Mouse (Mus musculus) MEL (cell line): ENCODE measurements around the gene Poc1b.

Experiments used
- CTCF ChIP-seq, 3 experiments: IDR thresholded peaks in 2 of 3; conservative IDR thresholded peaks in 1 of 3; 2 replicates each; pipeline ENCODE4 v1.5.1; 2011 to 2012; ENCODE audit warnings: low read length in 3 of 3, low read depth in 2 of 3, mild to moderate bottlenecking in 2 of 3, improper control_type of control experiment in 1 of 3, inconsistent platforms in 1 of 3, mixed read lengths in 1 of 3, moderate library complexity in 1 of 3; ENCODE audit not compliant: control insufficient read depth in 1 of 3, insufficient read depth in 1 of 3, poor library complexity in 1 of 3, severe bottlenecking in 1 of 3
- EP300 ChIP-seq, 2 experiments: IDR thresholded peaks; 2 replicates each; pipeline ENCODE4 v1.6.1; 2011; ENCODE audit warnings: improper control_type of control experiment in 2 of 2, low read length in 2 of 2, low read depth in 1 of 2, mild to moderate bottlenecking in 1 of 2
- GATA1 ChIP-seq: IDR thresholded peaks from 2 replicates; pipeline ENCODE4 v1.6.1; 2011; ENCODE audit warnings: low read depth, low read length, improper control_type of control experiment
- MAX ChIP-seq: IDR thresholded peaks from 2 replicates; pipeline ENCODE4 v1.6.1; 2011; ENCODE audit warnings: low read length, improper control_type of control experiment
- NELFE ChIP-seq: IDR thresholded peaks from 2 replicates; pipeline ENCODE4 v1.6.1; 2011; ENCODE audit warnings: low read depth, low read length, improper control_type of control experiment
- POLR2A ChIP-seq, 2 experiments: IDR thresholded peaks; 2 replicates each; pipeline ENCODE4 v1.6.1; 2011 to 2012; ENCODE audit warnings: low read length in 2 of 2, mild to moderate bottlenecking in 2 of 2, control low read depth in 1 of 2, improper control_type of control experiment in 1 of 2, low read depth in 1 of 2, moderate library complexity in 1 of 2; ENCODE audit not compliant: control insufficient read depth in 1 of 2, insufficient read depth in 1 of 2, poor library complexity in 1 of 2
- POLR2AphosphoS2 ChIP-seq: IDR thresholded peaks from 2 replicates; pipeline ENCODE4 v1.6.1; 2011; ENCODE audit warnings: low read length, improper control_type of control experiment
- TCF12 ChIP-seq: IDR thresholded peaks from 2 replicates; pipeline ENCODE4 v1.6.1; 2014; ENCODE audit warnings: low read depth, mild to moderate bottlenecking, inconsistent platforms, low read length, improper control_type of control experiment, moderate library complexity
- USF1 ChIP-seq: IDR thresholded peaks from 2 replicates; pipeline ENCODE4 v1.6.1; 2014; ENCODE audit warnings: low read depth, mild to moderate bottlenecking, inconsistent platforms, low read length, improper control_type of control experiment, moderate library complexity
- ZKSCAN1 ChIP-seq: IDR thresholded peaks from 2 replicates; pipeline ENCODE4 v1.6.1; 2012; ENCODE audit warnings: low read depth, mild to moderate bottlenecking, inconsistent platforms, low read length, improper control_type of control experiment, moderate library complexity
- ZNF384 ChIP-seq: IDR thresholded peaks from 2 replicates; pipeline ENCODE4 v1.6.1; 2012; ENCODE audit warnings: low read depth, mild to moderate bottlenecking, inconsistent platforms, low read length, improper control_type of control experiment

DNA sequence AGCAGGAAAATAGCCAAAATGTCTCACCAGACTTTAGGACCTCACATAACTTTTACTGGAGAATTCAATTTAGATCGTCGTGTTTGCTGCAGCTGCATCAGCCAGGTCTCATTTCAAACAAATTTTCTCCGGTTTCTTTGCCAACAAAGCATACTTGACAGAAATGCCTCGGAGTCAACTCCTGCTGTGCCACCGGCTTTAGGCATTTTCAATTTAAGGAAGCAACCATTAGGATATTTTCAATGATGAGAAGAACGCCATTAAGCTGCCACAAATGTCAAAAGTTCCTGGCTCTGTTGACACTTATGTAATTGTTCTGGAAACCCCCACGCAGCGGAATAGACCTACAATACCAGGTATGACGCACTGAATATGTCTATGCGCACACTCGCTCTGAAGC is 131.7 kb downstream of the Poc1b start:
- TF ChIP-seq ZKSCAN1: no peak
- TF ChIP-seq POLR2A (IDR thresholded peaks at IDR 0.05; ENCODE audit: control insufficient read depth in 1 of 2, insufficient read depth in 1 of 2, low read depth in 1 of 2, low read length in 2 of 2, poor library complexity in 1 of 2): no peak
- no peak for TF ChIP-seq CTCF (IDR thresholded peaks at IDR 0.05 in 2 of 3, conservative IDR thresholded peaks at IDR 0.05 in 1 of 3; ENCODE audit: control insufficient read depth in 1 of 3, insufficient read depth in 1 of 3, low read depth in 2 of 3, low read length in 3 of 3, poor library complexity in 1 of 3, severe bottlenecking in 1 of 3)
- no peak for TF ChIP-seq NELFE
- no peak for TF ChIP-seq ZNF384
- TF ChIP-seq EP300 (IDR thresholded peaks at IDR 0.05; ENCODE audit: low read depth in 1 of 2, low read length in 2 of 2): no peak
- no peak for TF ChIP-seq USF1
- no peak for TF ChIP-seq POLR2AphosphoS2
- TF ChIP-seq GATA1: no peak
- no peak for TF ChIP-seq MAX
- TF ChIP-seq TCF12: no peak
